Mouse (Mus musculus): ENCODE results near the gene Gca. TPM values are rescaled to one million over a fixed set of nuclear protein-coding genes. Genes with fewer than 3 reads are reported as not detected.

Gca gene
- polyA plus RNA-seq, 1 experiment from 2014 or later, result 2.2 TPM

- WGBS, result 75% methylated on average over 2 of the region's 2 CpGs
- H3K9me3 ChIP-seq, result no peaks in the 10 kb centered on the region
- no peak for ATAC-seq (ENCODE audit: low read depth)
- no peak overlapping the region for H3K27ac ChIP-seq (replicated peaks)
- H3K4me3 ChIP-seq, result no peak overlapping the region
- no peaks in the 10 kb centered on the region for H3K36me3 ChIP-seq
- H3K27me3 ChIP-seq, result no peaks in the 10 kb centered on the region
- no peak overlapping the region for H3K4me2 ChIP-seq
- H3K4me1 ChIP-seq (replicated peaks), result no peaks in the 10 kb centered on the region
- no peak overlapping the region for H3K9ac ChIP-seq
Observed at GRCm38 (mm10) chr2:62743098-62743497, 79.0 kb downstream of the Gca start.

Other genes with a start within 250 kb of the Gca start
- gene Gcg, start 180.6 kb upstream of the Gca start, polyA plus RNA-seq (2015; fragmentation: Nextera tagmentation; extraction: Ambion mirVana), result not detected in 2 replicates
- 2.6 and 3.7 TPM in 2 replicates for gene Fap, start 90.2 kb upstream of the Gca start, polyA plus RNA-seq (2015; fragmentation: Nextera tagmentation; extraction: Ambion mirVana)
- gene Ifih1, start 18.0 kb upstream of the Gca start, polyA plus RNA-seq (2015; fragmentation: Nextera tagmentation; extraction: Ambion mirVana), result 0.74 and 0.77 TPM in 2 replicates